Mouse (Mus musculus): Measurements from ENCODE around the gene 1700018G05Rik. TPM values are rescaled to one million over a fixed set of nuclear protein-coding genes. Genes with fewer than 3 reads are reported as not detected.
"Not testable (repeated sequence)": the region's sequence is repeated elsewhere in the genome, so short reads cannot be mapped to it uniquely, and the experiment has no call there.

1700018G05Rik gene
- polyA plus RNA-seq (2015; fragmentation: Nextera tagmentation; extraction: Ambion mirVana): not detected in 2 replicates

- H3K4me2 ChIP-seq (replicated peaks; ENCODE audit: low read depth, low read length); H3K4me3 ChIP-seq (ENCODE audit: low read depth, low read length); DNase-seq (ENCODE audit: low spot score); H3K36me3 ChIP-seq (ENCODE audit: insufficient read depth, low read length); ATAC-seq; H3K9me3 ChIP-seq (ENCODE audit: low read length); H3K9ac ChIP-seq (replicated peaks; ENCODE audit: low read depth); H3K27ac ChIP-seq (ENCODE audit: low read length); H3K27me3 ChIP-seq (replicated peaks; ENCODE audit: insufficient read depth, low read length); H3K4me1 ChIP-seq (ENCODE audit: insufficient read depth, low read depth, low read length): not testable (repeated sequence)
- 80% methylated on average over 5 of the region's 6 CpGs for WGBS
These were observed at the start of gene 1700018G05Rik for GRCm38 (mm10) chrX:102928072-102928471. Gene 1700018G05Rik (plus strand): TSS chrX:102928372.

- not testable (repeated sequence) for H3K27me3 ChIP-seq (replicated peaks; ENCODE audit: insufficient read depth, low read length); H3K4me2 ChIP-seq (replicated peaks; ENCODE audit: low read depth, low read length); H3K27ac ChIP-seq (ENCODE audit: low read length); H3K9me3 ChIP-seq (ENCODE audit: low read length); ATAC-seq; H3K9ac ChIP-seq (replicated peaks; ENCODE audit: low read depth); H3K36me3 ChIP-seq (ENCODE audit: insufficient read depth, low read length); H3K4me1 ChIP-seq (ENCODE audit: insufficient read depth, low read depth, low read length); H3K4me3 ChIP-seq (ENCODE audit: low read depth, low read length); DNase-seq (ENCODE audit: low spot score)
- WGBS: 83% methylated on average over 5 of the region's 9 CpGs
These were observed 19.6 kb upstream of the 1700018G05Rik start, which contains the start of the genes Dmrtc1a and 1700011M02Rik for GRCm38 (mm10) chrX:102908587-102908986. Gene Dmrtc1a (minus strand): TSS chrX:102908687. Gene 1700011M02Rik (plus strand): TSS chrX:102908905.

GRCm38 (mm10) chrX:102914823-102915222, 13.3 kb upstream of the 1700018G05Rik start:
- H3K4me2 ChIP-seq (replicated peaks; ENCODE audit: low read depth, low read length); ATAC-seq; H3K9me3 ChIP-seq (ENCODE audit: low read length); H3K27ac ChIP-seq (ENCODE audit: low read length); H3K36me3 ChIP-seq (ENCODE audit: insufficient read depth, low read length); H3K27me3 ChIP-seq (replicated peaks; ENCODE audit: insufficient read depth, low read length); H3K9ac ChIP-seq (replicated peaks; ENCODE audit: low read depth); DNase-seq (ENCODE audit: low spot score); H3K4me1 ChIP-seq (ENCODE audit: insufficient read depth, low read depth, low read length); H3K4me3 ChIP-seq (ENCODE audit: low read depth, low read length): not testable (repeated sequence)
- WGBS: 55% methylated on average over 1 of the region's 1 CpGs

- not testable (repeated sequence) for H3K9me3 ChIP-seq (ENCODE audit: low read length); H3K27me3 ChIP-seq (replicated peaks; ENCODE audit: insufficient read depth, low read length); H3K36me3 ChIP-seq (ENCODE audit: insufficient read depth, low read length); H3K9ac ChIP-seq (replicated peaks; ENCODE audit: low read depth); ATAC-seq; H3K4me1 ChIP-seq (ENCODE audit: insufficient read depth, low read depth, low read length); DNase-seq (ENCODE audit: low spot score); H3K27ac ChIP-seq (ENCODE audit: low read length); H3K4me3 ChIP-seq (ENCODE audit: low read depth, low read length); H3K4me2 ChIP-seq (replicated peaks; ENCODE audit: low read depth, low read length)
- peak; percentile 59 for TF ChIP-seq CTCF (IDR thresholded peaks at IDR 0.05)
- 13% methylated on average over 4 of the region's 4 CpGs for WGBS
These were observed 1.5 kb upstream of the 1700018G05Rik start for GRCm38 (mm10) chrX:102926707-102927106.

- ATAC-seq (no peak), DNase-seq (ENCODE audit: low spot score) (no peak)
- no peaks in the 10 kb centered on the region for H3K4me1 ChIP-seq (ENCODE audit: insufficient read depth, low read depth, low read length)
- H3K36me3 ChIP-seq (ENCODE audit: insufficient read depth, low read length): no peaks in the 10 kb centered on the region
- TF ChIP-seq CTCF (IDR thresholded peaks at IDR 0.05) (no peak), EP300 (IDR thresholded peaks at IDR 0.05) (no peak)
- WGBS: 46% methylated on average over 12 of the region's 12 CpGs
- H3K9ac ChIP-seq (replicated peaks; ENCODE audit: low read depth): no peak overlapping the region
- H3K27ac ChIP-seq (ENCODE audit: low read length): no peak overlapping the region
- H3K27me3 ChIP-seq (replicated peaks; ENCODE audit: insufficient read depth, low read length): no peaks in the 10 kb centered on the region
- H3K4me2 ChIP-seq (replicated peaks; ENCODE audit: low read depth, low read length): peak overlapping the region; percentile 68; the same call in 1 of the 2 replicates
- H3K4me3 ChIP-seq (ENCODE audit: low read depth, low read length): peak overlapping the region; percentile 43
- H3K9me3 ChIP-seq (ENCODE audit: low read length): no peaks in the 10 kb centered on the region
These were observed 4.9 kb downstream of the 1700018G05Rik start for GRCm38 (mm10) chrX:102932992-102933570.

- peak; percentile 65 for ATAC-seq
- H3K9me3 ChIP-seq (ENCODE audit: low read length): no peaks in the 10 kb centered on the region
- H3K27ac ChIP-seq (ENCODE audit: low read length): no peak overlapping the region
- peak; percentile 9 for DNase-seq (ENCODE audit: low spot score)
- 15% methylated on average over 36 of the region's 68 CpGs for WGBS
- no peaks in the 10 kb centered on the region for H3K4me1 ChIP-seq (ENCODE audit: insufficient read depth, low read depth, low read length)
- peak overlapping the region; percentile 68 for H3K4me2 ChIP-seq (replicated peaks; ENCODE audit: low read depth, low read length)
- TF ChIP-seq EP300 (IDR thresholded peaks at IDR 0.05) (no peak), CTCF (IDR thresholded peaks at IDR 0.05) (peak; percentile 59)
- no peak overlapping the region for H3K9ac ChIP-seq (replicated peaks; ENCODE audit: low read depth)
- no peaks in the 10 kb centered on the region for H3K27me3 ChIP-seq (replicated peaks; ENCODE audit: insufficient read depth, low read length)
- H3K36me3 ChIP-seq (ENCODE audit: insufficient read depth, low read length): no peaks in the 10 kb centered on the region
- peak overlapping the region; percentile 43 for H3K4me3 ChIP-seq (ENCODE audit: low read depth, low read length)
These were observed 5.6 kb downstream of the 1700018G05Rik start for GRCm38 (mm10) chrX:102933571-102934394.

Measured in lung, postnatal 0 days (tissue).